Mouse (Mus musculus): ENCODE data around the gene Igf1. TPM values are rescaled to one million over a fixed set of nuclear protein-coding genes. Genes with fewer than 3 reads are reported as not detected.

Gene Igf1
- 0.22 TPM for polyA plus RNA-seq (2021)

DNA sequence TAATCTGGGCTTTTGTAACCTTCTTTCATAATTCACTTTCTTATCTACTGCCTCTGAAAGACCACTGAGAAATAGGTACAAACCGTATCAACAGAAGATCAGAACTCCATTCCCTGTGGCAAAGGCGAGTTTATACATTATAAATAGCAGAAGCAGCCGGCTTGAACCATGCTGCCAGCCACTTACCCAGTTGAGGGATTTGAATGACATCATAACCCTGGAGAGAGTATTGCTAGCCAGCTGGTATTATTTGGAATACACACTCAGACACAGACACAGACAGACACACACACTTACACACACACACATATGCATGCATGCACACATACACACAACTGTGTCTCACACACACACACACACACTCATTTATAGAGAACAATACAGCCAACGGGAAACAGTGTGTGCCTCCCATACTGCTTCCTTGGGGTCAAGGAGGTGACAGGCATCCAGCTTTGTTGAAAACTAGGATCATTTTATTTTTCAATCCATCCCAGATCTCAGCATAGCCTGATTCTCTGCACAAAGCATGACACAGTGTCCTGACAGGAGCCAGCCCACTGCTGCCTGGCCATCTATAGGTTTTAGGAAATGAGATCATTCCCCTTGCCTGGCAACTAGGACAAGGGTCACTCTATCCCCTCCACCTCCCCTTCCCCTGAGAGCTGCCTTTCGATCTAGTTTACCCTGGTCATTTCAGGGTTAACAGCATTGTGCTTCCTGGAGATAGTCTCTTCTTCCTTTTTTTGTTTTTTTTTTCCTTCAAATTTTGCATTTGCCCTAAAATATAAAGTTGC is at the start of gene Igf1:
Igf1 (plus strand) TSS at position 253 of the 794 bp plus-strand sequence.
- in situ Hi-C loops (cut with MboI; ENCODE audit: low pct_unique_long_range_greater_than_20kb), result loop anchor here (5.0 to 10.0 kb wide), 4 partner anchors 104 to 447 kb away; partner anchors contain the start of genes Nup37 and Parpbp
- no peak for DNase-seq (ENCODE audit: low read depth, low spot score)
- ATAC-seq, result no peak
- TF ChIP-seq CTCF (IDR thresholded peaks at IDR 0.05), result no peak
- ChIA-PET CTCF (interaction anchor here (0.6 kb wide), 1 partner anchor 10 kb away, joined by 3 read pairs; no protein-coding TSS in a partner anchor), POLR2A (interaction anchor here (0.6 kb wide), 1 partner anchor 11 kb away, joined by 3 read pairs; no protein-coding TSS in a partner anchor)
- no peaks in the 10 kb centered on the region for H3K27me3 ChIP-seq

DNA sequence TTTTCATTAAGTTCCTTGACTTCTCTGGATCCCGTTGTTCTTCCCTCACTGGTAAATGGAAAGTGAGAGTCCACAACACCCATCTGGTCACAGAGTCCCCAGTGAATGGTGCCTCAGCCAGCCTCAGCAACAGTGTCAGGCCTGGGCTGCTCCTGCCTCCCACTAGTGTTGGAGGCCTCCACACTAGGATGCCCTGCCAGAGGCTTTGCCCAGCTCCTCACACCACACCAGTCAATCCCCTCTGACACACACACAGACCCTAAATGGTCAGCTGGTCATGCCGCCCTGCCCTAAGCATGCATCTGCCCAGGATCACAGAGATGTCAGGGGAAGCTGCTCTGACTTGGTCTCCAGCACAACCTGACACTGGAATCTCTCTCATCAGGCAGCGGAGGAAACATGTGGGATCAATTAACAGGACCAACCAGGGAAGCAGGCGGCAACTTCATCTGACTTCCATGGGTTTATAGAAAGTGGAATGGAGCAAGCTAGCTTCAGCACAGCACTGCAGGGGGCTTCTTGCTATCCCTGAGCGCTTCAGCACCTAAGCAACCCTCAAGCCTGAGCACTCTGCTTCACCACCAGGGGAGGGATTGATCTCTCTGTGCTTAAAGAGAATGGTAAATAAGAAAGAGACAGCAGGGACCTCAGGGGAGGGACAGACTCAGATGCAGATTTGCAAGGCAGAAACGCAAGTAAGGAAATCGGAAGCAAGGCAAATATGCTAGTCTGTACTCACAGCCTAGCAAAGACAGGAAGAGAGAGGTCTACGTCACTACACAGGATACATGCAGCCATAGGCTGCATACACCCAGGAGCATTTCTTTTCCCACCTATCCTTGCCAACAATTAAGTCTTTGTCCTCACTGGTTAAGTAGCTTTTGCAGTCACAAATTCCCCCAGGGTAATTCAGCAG is 45.6 kb upstream of the Igf1 start:
- CTCF ChIA-PET, result no interaction called here
- no peak for TF ChIP-seq CTCF (IDR thresholded peaks at IDR 0.05)
- no peaks in the 10 kb centered on the region for H3K27me3 ChIP-seq
- in situ Hi-C loops (cut with MboI; ENCODE audit: low pct_unique_long_range_greater_than_20kb), result no loop called here
- POLR2A ChIA-PET, result interaction anchor here (0.6 kb wide), 1 partner anchor 21 kb away, joined by 5 read pairs; no protein-coding TSS in a partner anchor
- no peak for DNase-seq (ENCODE audit: low read depth, low spot score)
- ATAC-seq, result no peak

DNA sequence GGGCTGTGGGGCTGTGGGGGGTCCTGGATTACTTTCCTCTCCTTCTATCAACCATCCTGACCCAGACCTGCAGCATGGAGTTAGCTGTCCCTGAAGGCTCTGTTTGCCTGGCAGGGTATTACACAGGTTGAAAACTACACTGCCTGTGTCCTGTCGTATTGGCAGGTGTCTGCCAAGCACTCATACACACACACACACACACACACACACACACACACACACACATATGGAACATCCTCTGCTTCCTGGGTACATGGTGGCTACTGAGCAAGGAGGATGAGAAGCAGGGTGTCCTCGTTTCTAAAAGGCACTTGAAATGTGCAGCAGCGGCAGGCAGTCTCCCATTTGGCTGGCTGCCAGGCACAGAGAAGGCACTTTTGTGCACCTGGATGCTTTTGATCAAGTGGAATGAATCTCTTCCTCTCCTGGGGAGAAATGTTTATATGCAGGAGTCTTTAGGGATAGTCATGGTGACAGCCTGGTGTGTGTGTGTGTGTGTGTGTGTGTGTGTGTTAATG is 44.9 kb upstream of the Igf1 start:
- no peak for ATAC-seq
- POLR2A ChIA-PET, result interaction anchor here (0.6 kb wide), 1 partner anchor 22 kb away, joined by 5 read pairs; no protein-coding TSS in a partner anchor
- no peak for TF ChIP-seq CTCF (IDR thresholded peaks at IDR 0.05)
- CTCF ChIA-PET, result no interaction called here
- DNase-seq (ENCODE audit: low read depth, low spot score), result no peak
- in situ Hi-C loops (cut with MboI; ENCODE audit: low pct_unique_long_range_greater_than_20kb), result no loop called here
- no peaks in the 10 kb centered on the region for H3K27me3 ChIP-seq

DNA sequence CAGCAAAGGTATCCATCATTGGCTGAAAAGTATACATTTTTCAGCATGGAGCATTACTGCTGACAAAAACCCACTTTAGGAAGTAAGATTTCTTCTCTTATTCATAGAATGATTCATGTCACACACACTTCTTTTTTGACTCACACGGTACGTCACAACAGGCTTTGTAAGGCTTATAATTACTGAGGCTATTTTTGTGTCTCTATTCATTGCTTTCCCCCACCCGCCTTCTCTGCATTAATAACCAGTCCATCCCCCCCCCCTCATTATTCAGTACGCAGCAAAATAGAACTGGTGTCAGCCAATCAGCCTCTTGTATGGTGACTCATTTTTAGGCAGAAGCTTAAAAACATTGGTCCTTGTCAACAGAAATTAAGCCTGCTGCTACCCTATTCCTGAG is 41.2 kb upstream of the Igf1 start:
- ChIA-PET POLR2A (no interaction called here), CTCF (interaction anchor here (2.0 kb wide), 1 partner anchor 14 kb away, joined by 9 read pairs; no protein-coding TSS in a partner anchor)
- H3K27me3 ChIP-seq, result no peaks in the 10 kb centered on the region
- in situ Hi-C loops (cut with MboI; ENCODE audit: low pct_unique_long_range_greater_than_20kb), result no loop called here
- TF ChIP-seq CTCF (IDR thresholded peaks at IDR 0.05), result no peak
- ATAC-seq, result no peak
- no peak for DNase-seq (ENCODE audit: low read depth, low spot score)

DNA sequence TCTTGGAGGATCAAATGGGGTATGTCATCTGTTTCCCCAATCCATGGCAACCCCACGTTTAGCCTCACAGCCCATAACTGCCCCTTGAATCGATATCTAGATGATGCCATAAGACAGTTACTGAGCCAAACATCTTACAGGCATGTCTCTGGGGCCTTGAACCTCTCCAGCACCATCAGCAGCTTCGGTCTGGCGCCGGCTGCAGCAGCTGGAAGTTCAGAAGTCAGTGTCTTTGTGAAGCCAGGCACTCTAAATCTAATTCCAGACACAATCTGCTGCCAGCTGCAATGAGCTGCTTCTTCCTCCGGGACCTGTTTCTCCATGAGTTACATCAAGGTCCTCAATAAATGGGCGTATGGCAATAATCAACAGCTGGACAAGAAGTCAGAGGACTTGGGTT is 40.3 kb upstream of the Igf1 start:
- in situ Hi-C loops (cut with MboI; ENCODE audit: low pct_unique_long_range_greater_than_20kb), result no loop called here
- ChIA-PET POLR2A (no interaction called here), CTCF (interaction anchor here (2.0 kb wide), 1 partner anchor 13 kb away, joined by 9 read pairs; no protein-coding TSS in a partner anchor)
- TF ChIP-seq CTCF (IDR thresholded peaks at IDR 0.05), result no peak
- ATAC-seq (no peak), DNase-seq (ENCODE audit: low read depth, low spot score) (no peak)
- no peaks in the 10 kb centered on the region for H3K27me3 ChIP-seq

DNA sequence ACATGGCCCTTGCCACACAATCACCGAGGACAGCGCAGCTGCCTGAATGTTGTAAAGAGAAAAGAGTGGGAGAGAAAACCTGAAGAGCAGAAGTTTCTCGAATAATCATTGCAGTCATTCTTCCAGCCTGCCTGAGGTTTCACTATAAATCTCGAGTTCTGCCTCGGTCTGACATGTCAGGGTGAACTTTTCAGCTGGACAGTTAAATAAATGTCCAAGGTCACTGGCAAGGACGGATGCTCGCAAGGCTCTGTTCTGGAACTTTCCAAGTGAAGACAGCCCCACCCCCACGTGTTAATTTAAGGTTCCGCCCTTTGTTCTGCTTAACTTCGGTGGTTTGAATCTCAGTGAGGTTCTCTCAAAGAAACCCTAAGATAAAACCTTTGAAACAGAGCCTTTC is 36.2 kb upstream of the Igf1 start:
- ChIA-PET POLR2A (no interaction called here), CTCF (no interaction called here)
- in situ Hi-C loops (cut with MboI; ENCODE audit: low pct_unique_long_range_greater_than_20kb), result no loop called here
- TF ChIP-seq CTCF (IDR thresholded peaks at IDR 0.05), result no peak
- DNase-seq (ENCODE audit: low read depth, low spot score) (no peak), ATAC-seq (no peak)
- H3K27me3 ChIP-seq, result no peaks in the 10 kb centered on the region

DNA sequence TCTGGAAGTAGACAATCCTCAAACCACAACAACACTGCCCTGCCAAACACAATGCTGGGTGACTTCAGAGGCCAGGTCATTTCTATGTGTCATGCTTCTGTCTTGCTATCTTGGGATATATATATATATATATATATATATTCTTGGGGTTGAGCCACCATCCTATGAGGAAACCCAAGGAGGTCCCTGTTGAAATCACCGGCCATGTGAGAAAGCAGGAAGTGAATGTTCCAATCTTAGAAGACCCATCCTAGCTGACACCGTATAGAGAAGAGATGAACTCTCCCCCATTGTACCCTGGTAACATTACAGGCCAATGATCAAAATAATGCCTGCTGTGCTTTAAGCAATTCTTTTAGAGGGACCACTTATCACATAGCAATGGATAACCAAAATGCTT is 28.1 kb upstream of the Igf1 start:
- in situ Hi-C loops (cut with MboI; ENCODE audit: low pct_unique_long_range_greater_than_20kb), result no loop called here
- CTCF ChIA-PET, result interaction anchor here (1.7 to 2.5 kb wide), 2 partner anchors 9 to 13 kb away, joined by 5 to 9 read pairs; no protein-coding TSS in a partner anchor
- no peak for TF ChIP-seq CTCF (IDR thresholded peaks at IDR 0.05)

DNA sequence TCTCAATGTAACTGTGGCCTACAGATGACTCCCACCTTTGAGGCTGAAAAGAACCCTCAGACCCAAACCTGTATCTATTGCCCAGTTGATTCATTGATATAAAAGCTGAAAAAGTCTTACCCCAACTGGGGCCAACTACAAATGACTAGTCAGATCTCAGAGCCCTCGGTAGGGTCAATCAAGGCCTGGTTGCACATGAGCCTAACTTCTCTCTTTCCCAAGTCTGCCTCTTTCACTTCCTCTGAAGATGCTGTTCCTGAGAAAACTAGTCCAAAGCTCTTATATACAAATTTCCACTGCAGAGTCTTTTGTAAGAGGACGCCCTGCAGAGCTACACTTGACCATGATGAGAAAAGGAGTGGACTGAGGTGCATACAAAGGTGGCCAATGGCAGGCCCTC is 27.4 kb upstream of the Igf1 start:
- in situ Hi-C loops (cut with MboI; ENCODE audit: low pct_unique_long_range_greater_than_20kb), result no loop called here
- POLR2A ChIA-PET, result no interaction called here
- CTCF ChIA-PET, result interaction anchor here (1.7 to 2.5 kb wide), 2 partner anchors 10 to 14 kb away, joined by 5 to 9 read pairs; no protein-coding TSS in a partner anchor
- no peaks in the 10 kb centered on the region for H3K27me3 ChIP-seq
- DNase-seq (ENCODE audit: low read depth, low spot score) (no peak), ATAC-seq (no peak)
- no peak for TF ChIP-seq CTCF (IDR thresholded peaks at IDR 0.05)

More for the DNA sequence above, 28.1 kb upstream of the Igf1 start:
- ATAC-seq, result no peak
- H3K27me3 ChIP-seq, result no peaks in the 10 kb centered on the region
- POLR2A ChIA-PET, result interaction anchor here (1.0 kb wide), 1 partner anchor 35 kb away, joined by 3 read pairs; no protein-coding TSS in a partner anchor
- DNase-seq (ENCODE audit: low read depth, low spot score), result no peak

DNA sequence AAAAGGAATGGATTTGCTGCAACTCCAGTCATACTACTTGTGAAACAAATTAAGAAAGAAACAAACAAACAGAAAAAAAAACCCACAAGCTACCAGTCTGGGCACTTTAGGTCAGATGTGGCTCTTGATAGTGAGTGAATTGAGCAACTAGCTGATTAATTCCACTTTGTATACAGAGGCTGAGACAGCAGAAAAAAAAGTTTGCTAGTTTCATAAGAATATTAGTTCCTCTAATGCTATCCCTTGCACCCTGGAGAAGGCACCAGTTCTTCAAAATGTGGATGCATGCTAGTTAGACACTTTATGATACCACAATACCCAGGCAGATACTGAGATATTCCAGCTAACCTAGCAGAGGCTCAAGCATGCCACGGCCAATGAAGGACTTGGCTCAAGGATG is 26.0 kb upstream of the Igf1 start:
- in situ Hi-C loops (cut with MboI; ENCODE audit: low pct_unique_long_range_greater_than_20kb), result no loop called here
- no peaks in the 10 kb centered on the region for H3K27me3 ChIP-seq
- ATAC-seq (no peak), DNase-seq (ENCODE audit: low read depth, low spot score) (no peak)
- no peak for TF ChIP-seq CTCF (IDR thresholded peaks at IDR 0.05)
- CTCF ChIA-PET, result interaction anchor here (2.5 kb wide), 1 partner anchor 15 kb away, joined by 9 read pairs; no protein-coding TSS in a partner anchor
- POLR2A ChIA-PET, result no interaction called here

DNA sequence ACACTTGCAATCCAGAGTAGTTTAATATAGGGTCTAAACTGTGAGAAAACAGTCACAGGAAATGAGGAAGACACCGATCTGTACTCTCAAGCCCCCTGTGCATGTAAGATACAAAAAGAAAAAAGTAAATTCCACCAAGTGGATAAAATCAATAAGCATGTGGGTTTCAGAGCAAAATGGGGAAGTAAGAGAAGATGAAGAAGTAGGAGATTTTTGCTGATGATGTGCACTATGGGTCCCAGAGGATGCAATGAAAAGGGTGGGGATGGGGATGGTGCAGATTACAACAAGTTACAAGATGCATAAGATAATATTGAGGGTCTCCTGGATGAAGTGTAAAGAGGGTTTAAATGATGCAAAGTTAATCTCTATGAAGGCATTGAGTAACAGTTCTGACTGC is 18.6 kb upstream of the Igf1 start:
- ATAC-seq (no peak), DNase-seq (ENCODE audit: low read depth, low spot score) (no peak)

More for the DNA sequence above, 18.6 kb upstream of the Igf1 start:
- CTCF ChIA-PET, result no interaction called here
- POLR2A ChIA-PET, result no interaction called here
- no peaks in the 10 kb centered on the region for H3K27me3 ChIP-seq
- in situ Hi-C loops (cut with MboI; ENCODE audit: low pct_unique_long_range_greater_than_20kb), result no loop called here
- no peak for TF ChIP-seq CTCF (IDR thresholded peaks at IDR 0.05)

Measured in Patski (cell line).